Mouse (Mus musculus) heart, embryonic 11.5 days (tissue): ENCODE measurements at regions not wholly inside any gene's neighbourhood (a gene's known extent, or its start where the extent isn't known, plus 50 kb on each side); places are given as distances from the start of the nearest gene placed in this dataset.

ENCODE experiments used
- ATAC-seq: fragments of 200-750 bp; cut with Nextera tagmentation; replicated peaks from 2 replicates; pipeline ENCODE4 v1.8.0; 2017; ENCODE audit warnings: moderate library complexity; ENCODE audit not compliant: insufficient number of reproducible peaks, low FRiP score, low TSS enrichment
- H3K27ac ChIP-seq: fragments of 300-500 bp; sonication (generic); 2 replicates; pipeline ENCODE4 v1.5.1; 2014; ENCODE audit warnings: mild to moderate bottlenecking, low read depth, low read length
- H3K27me3 ChIP-seq: fragments of 300-500 bp; sonication (generic); 2 replicates; pipeline ENCODE4 v1.6.1; 2014; ENCODE audit warnings: mild to moderate bottlenecking, low read length, mixed read lengths; ENCODE audit not compliant: control insufficient read depth, insufficient read depth
- H3K36me3 ChIP-seq: fragments of 300-500 bp; sonication (generic); 2 replicates; pipeline ENCODE4 v1.6.1; 2014; ENCODE audit warnings: mild to moderate bottlenecking, low read length, moderate library complexity, mixed read lengths; ENCODE audit not compliant: control insufficient read depth, insufficient read depth
- H3K4me1 ChIP-seq: fragments of 300-500 bp; sonication (generic); 2 replicates; pipeline ENCODE4 v1.6.1; 2014; ENCODE audit warnings: low read length; ENCODE audit not compliant: control insufficient read depth, insufficient read depth
- H3K4me2 ChIP-seq: fragments of 300-500 bp; sonication (generic); 2 replicates; pipeline ENCODE4 v1.6.1; 2014; ENCODE audit warnings: mild to moderate bottlenecking, moderate library complexity
- H3K4me3 ChIP-seq: fragments of 300-500 bp; sonication (generic); 2 replicates; pipeline ENCODE4 v1.5.1; 2014; ENCODE audit warnings: low read depth, low read length
- H3K9ac ChIP-seq: fragments of 300-500 bp; sonication (generic); 2 replicates; pipeline ENCODE4 v1.6.1; 2014; ENCODE audit warnings: mild to moderate bottlenecking, low read depth, low read length, moderate library complexity
- H3K9me3 ChIP-seq: fragments of 300-500 bp; sonication (generic); replicated peaks from 2 replicates; pipeline ENCODE4 v1.6.1; 2016; ENCODE audit warnings: low read length; ENCODE audit not compliant: control insufficient read depth
- WGBS: fragments of 180-500 bp; shearing (Covaris S2); extraction: QIAGEN DNeasy Blood & Tissue Kit; methylation state at CpG from one replicate; pipeline ENCODE4 v1.1.7; 2014; ENCODE audit not compliant: insufficient replicate concordance; 5-methylcytosine and 5-hydroxymethylcytosine counted together

GRCm38 (mm10) chr9:84178705-84179104 lies 253.8 kb downstream of the Bckdhb start:
- H3K27me3 ChIP-seq: no peaks in the 10 kb centered on the region
- H3K4me1 ChIP-seq: no peaks in the 10 kb centered on the region
- H3K4me3 ChIP-seq: no peak overlapping the region
- no peaks in the 10 kb centered on the region for H3K36me3 ChIP-seq
- H3K9ac ChIP-seq: no peak overlapping the region
- no peak for ATAC-seq
- H3K9me3 ChIP-seq: no peaks in the 10 kb centered on the region
- no peak overlapping the region for H3K27ac ChIP-seq
- 73% methylated on average over 5 of the region's 5 CpGs for WGBS
- no peak overlapping the region for H3K4me2 ChIP-seq

GRCm38 (mm10) chr9:84179238-84179637 lies 254.3 kb downstream of the Bckdhb start:
- Histone ChIP-seq H3K9me3 (no peaks in the 10 kb centered on the region), H3K27ac (no peak overlapping the region), H3K4me2 (no peak overlapping the region), H3K36me3 (no peaks in the 10 kb centered on the region), H3K9ac (no peak overlapping the region), H3K27me3 (no peaks in the 10 kb centered on the region), H3K4me3 (no peak overlapping the region), H3K4me1 (no peaks in the 10 kb centered on the region)
- no peak for ATAC-seq
- 59% methylated on average over 4 of the region's 4 CpGs for WGBS

GRCm38 (mm10) chr9:84183637-84184374 lies 258.9 kb downstream of the Bckdhb start:
- Histone ChIP-seq H3K4me1 (no peaks in the 10 kb centered on the region), H3K4me2 (no peak overlapping the region), H3K27me3 (no peaks in the 10 kb centered on the region), H3K9me3 (no peaks in the 10 kb centered on the region), H3K9ac (no peak overlapping the region), H3K27ac (no peak overlapping the region), H3K4me3 (no peak overlapping the region), H3K36me3 (no peaks in the 10 kb centered on the region)
- WGBS: 68% methylated on average over 6 of the region's 6 CpGs
- ATAC-seq: no peak

GRCm38 (mm10) chr9:84187531-84187930 lies 262.6 kb downstream of the Bckdhb start:
- Histone ChIP-seq H3K27me3 (no peaks in the 10 kb centered on the region), H3K36me3 (no peaks in the 10 kb centered on the region), H3K4me3 (no peak overlapping the region), H3K9ac (no peak overlapping the region), H3K4me1 (no peaks in the 10 kb centered on the region), H3K9me3 (no peaks in the 10 kb centered on the region), H3K27ac (no peak overlapping the region), H3K4me2 (no peak overlapping the region)
- WGBS: 67% methylated on average over 3 of the region's 3 CpGs
- no peak for ATAC-seq

GRCm38 (mm10) chr9:84193405-84193804 lies 268.5 kb downstream of the Bckdhb start:
- no peaks in the 10 kb centered on the region for H3K9me3 ChIP-seq
- H3K9ac ChIP-seq: no peak overlapping the region
- no peak overlapping the region for H3K4me2 ChIP-seq
- no peak overlapping the region for H3K4me3 ChIP-seq
- H3K27me3 ChIP-seq: no peaks in the 10 kb centered on the region
- no peak for ATAC-seq
- H3K27ac ChIP-seq: no peak overlapping the region
- no peaks in the 10 kb centered on the region for H3K4me1 ChIP-seq
- H3K36me3 ChIP-seq: no peaks in the 10 kb centered on the region
- 47% methylated on average over 1 of the region's 1 CpGs for WGBS

GRCm38 (mm10) chr9:84194716-84195115 lies 269.8 kb downstream of the Bckdhb start:
- WGBS: 77% methylated on average over 4 of the region's 4 CpGs
- ATAC-seq: no peak
- Histone ChIP-seq H3K27me3 (no peaks in the 10 kb centered on the region), H3K4me3 (no peak overlapping the region), H3K9me3 (no peaks in the 10 kb centered on the region), H3K9ac (no peak overlapping the region), H3K4me1 (no peaks in the 10 kb centered on the region), H3K27ac (no peak overlapping the region), H3K36me3 (no peaks in the 10 kb centered on the region), H3K4me2 (no peak overlapping the region)

GRCm38 (mm10) chr9:84195338-84195737 lies 270.4 kb downstream of the Bckdhb start:
- ATAC-seq: no peak
- no peaks in the 10 kb centered on the region for H3K27me3 ChIP-seq
- no peaks in the 10 kb centered on the region for H3K9me3 ChIP-seq
- no peak overlapping the region for H3K4me3 ChIP-seq
- H3K9ac ChIP-seq: no peak overlapping the region
- no peaks in the 10 kb centered on the region for H3K36me3 ChIP-seq
- no peak overlapping the region for H3K4me2 ChIP-seq
- H3K4me1 ChIP-seq: no peaks in the 10 kb centered on the region
- WGBS: 85% methylated on average over 4 of the region's 4 CpGs
- H3K27ac ChIP-seq: no peak overlapping the region

GRCm38 (mm10) chr9:84200208-84200607 lies 275.3 kb downstream of the Bckdhb start:
- no peaks in the 10 kb centered on the region for H3K4me1 ChIP-seq
- no peaks in the 10 kb centered on the region for H3K27me3 ChIP-seq
- no peak overlapping the region for H3K4me3 ChIP-seq
- WGBS: 81% methylated on average over 3 of the region's 3 CpGs
- no peak for ATAC-seq
- H3K27ac ChIP-seq: no peak overlapping the region
- H3K4me2 ChIP-seq: no peak overlapping the region
- no peaks in the 10 kb centered on the region for H3K9me3 ChIP-seq
- H3K9ac ChIP-seq: no peak overlapping the region
- no peaks in the 10 kb centered on the region for H3K36me3 ChIP-seq

GRCm38 (mm10) chr9:84204056-84204455 lies 279.1 kb downstream of the Bckdhb start:
- H3K9ac ChIP-seq: no peak overlapping the region
- H3K27ac ChIP-seq: no peak overlapping the region
- H3K36me3 ChIP-seq: no peaks in the 10 kb centered on the region
- no peaks in the 10 kb centered on the region for H3K27me3 ChIP-seq
- no peak overlapping the region for H3K4me2 ChIP-seq
- WGBS: 71% methylated on average over 3 of the region's 3 CpGs
- H3K4me1 ChIP-seq: no peaks in the 10 kb centered on the region
- ATAC-seq: no peak
- no peaks in the 10 kb centered on the region for H3K9me3 ChIP-seq
- H3K4me3 ChIP-seq: no peak overlapping the region
